Mouse (Mus musculus) ES-Bruce4 (cell line): ENCODE measurements around the gene Cyth2. TPM values are rescaled to one million over a fixed set of nuclear protein-coding genes. Genes with fewer than 3 reads are reported as not detected.

Source experiments
- H3K27ac ChIP-seq: 2 replicates; pipeline ENCODE4 v1.5.1; 2012; ENCODE audit warnings: low read length, inconsistent platforms; ENCODE audit not compliant: insufficient read depth
- H3K27me3 ChIP-seq: 2 replicates; pipeline ENCODE4 v1.6.1; 2012; ENCODE audit warnings: mild to moderate bottlenecking, low read length, inconsistent platforms; ENCODE audit not compliant: control insufficient read depth, poor library complexity, insufficient read depth, severe bottlenecking
- H3K36me3 ChIP-seq: 2 replicates; pipeline ENCODE4 v1.6.1; 2012; ENCODE audit warnings: inconsistent platforms, mild to moderate bottlenecking, low read length, moderate library complexity; ENCODE audit not compliant: control insufficient read depth, poor library complexity, insufficient read depth, severe bottlenecking
- H3K4me1 ChIP-seq: one replicate; pipeline ENCODE4 v1.8.1; 2011; ENCODE audit warnings: low read length; ENCODE audit not compliant: control insufficient read depth, insufficient read depth
- H3K4me3 ChIP-seq: 2 replicates; pipeline ENCODE4 v1.5.1; 2011; ENCODE audit warnings: low read depth, mild to moderate bottlenecking, low read length
- H3K9ac ChIP-seq: 2 replicates; pipeline ENCODE4 v1.6.1; 2012; ENCODE audit warnings: low read depth, mild to moderate bottlenecking, inconsistent platforms; ENCODE audit not compliant: poor library complexity, severe bottlenecking
- H3K9me3 ChIP-seq: replicated peaks from 2 replicates; pipeline ENCODE4 v1.6.1; 2012; ENCODE audit warnings: mild to moderate bottlenecking, low read length, inconsistent platforms; ENCODE audit not compliant: control insufficient read depth, poor library complexity, insufficient read depth, severe bottlenecking
- CTCF ChIP-seq: IDR thresholded peaks from one replicate; pipeline ENCODE4 v1.8.1; 2011; ENCODE audit warnings: low read depth, low read length
- EP300 ChIP-seq: IDR thresholded peaks from 2 replicates; pipeline ENCODE4 v1.6.1; 2011; ENCODE audit warnings: low read depth, low read length; ENCODE audit not compliant: insufficient read depth
- POLR2A ChIP-seq: IDR thresholded peaks from one replicate; pipeline ENCODE4 v1.8.1; 2011; ENCODE audit warnings: low read length; ENCODE audit not compliant: insufficient read depth
- polyA plus RNA-seq: library from polyadenylated mRNA; stranded (reverse); fragments of >200 nt; gene quantifications from 2 replicates; pipeline ENCODE4 v1.2.4, GENCODE M21; 2011; ENCODE audit warnings: low read depth; ENCODE audit not compliant: missing spikeins, insufficient read depth, insufficient read length

Cyth2 gene
- polyA plus RNA-seq, 1 experiment, result 75.8 TPM

DNA sequence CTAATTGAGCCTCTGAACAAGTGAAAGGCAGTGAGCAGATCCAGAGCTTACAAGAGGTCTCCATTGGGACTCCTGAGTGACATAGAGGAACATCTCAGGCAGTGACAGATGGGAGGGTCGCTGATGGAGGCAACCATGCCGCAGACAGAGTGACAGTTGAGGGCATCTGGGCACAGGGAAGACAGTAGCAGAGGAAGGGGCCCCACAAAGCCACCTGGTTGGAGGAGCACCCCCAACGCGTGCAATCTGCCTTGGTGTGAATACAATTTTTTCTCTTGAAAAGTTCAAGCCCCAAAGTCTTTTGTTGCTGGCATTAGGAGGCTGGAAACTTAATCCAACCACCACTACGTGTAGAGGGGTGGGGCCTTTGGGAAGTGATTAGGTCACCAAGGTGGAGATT lies 54.2 kb downstream of the Cyth2 start:
- no peaks in the 10 kb centered on the region for H3K9me3 ChIP-seq
- no peak for TF ChIP-seq POLR2A
- TF ChIP-seq CTCF, result no peak
- TF ChIP-seq EP300, result no peak
- H3K9ac ChIP-seq, result no peak overlapping the region
- H3K27me3 ChIP-seq, result no peaks in the 10 kb centered on the region
- H3K36me3 ChIP-seq, result no peaks in the 10 kb centered on the region
- H3K4me1 ChIP-seq, result no peaks in the 10 kb centered on the region
- no peak overlapping the region for H3K27ac ChIP-seq
- no peak overlapping the region for H3K4me3 ChIP-seq

DNA sequence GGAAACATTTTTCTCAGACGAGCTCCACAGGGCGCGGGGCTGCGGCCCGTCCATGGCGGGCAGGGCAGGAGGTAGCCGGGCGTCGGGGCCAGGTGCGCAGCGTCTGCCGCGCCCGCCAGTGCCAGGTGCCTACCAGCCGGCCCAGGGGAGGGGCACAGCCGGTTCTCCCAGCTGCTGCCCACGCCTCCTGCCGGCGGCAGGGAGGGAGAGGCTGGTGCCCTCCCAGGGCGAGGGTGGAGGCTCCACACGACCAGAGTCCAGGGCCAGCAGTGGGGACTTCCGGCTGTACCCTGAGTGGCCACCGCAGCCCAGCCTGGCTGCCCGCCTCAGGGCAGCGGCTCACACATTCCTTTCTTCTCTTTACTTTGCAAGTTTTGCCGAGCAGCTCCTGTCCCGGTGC lies 55.0 kb downstream of the Cyth2 start:
- Histone ChIP-seq H3K4me1 (no peaks in the 10 kb centered on the region), H3K36me3 (no peaks in the 10 kb centered on the region), H3K9me3 (no peaks in the 10 kb centered on the region), H3K4me3 (peak overlapping the region; percentile 18), H3K9ac (no peak overlapping the region), H3K27me3 (no peaks in the 10 kb centered on the region), H3K27ac (no peak overlapping the region)
- TF ChIP-seq CTCF, result no peak

Other genes with a start within 250 kb of the Cyth2 start
- gene Bcat2, start 244.4 kb downstream of the Cyth2 start, polyA plus RNA-seq, result 104 and 144 TPM in 2 replicates
- 0.94 and 1.7 TPM in 2 replicates for gene Fgf21, start 199.1 kb downstream of the Cyth2 start, polyA plus RNA-seq
- gene Fut1, start 197.3 kb downstream of the Cyth2 start, polyA plus RNA-seq, result 3.0 and 3.9 TPM in 2 replicates
- 4.6 and 5.8 TPM in 2 replicates for gene Izumo1, start 192.8 kb downstream of the Cyth2 start, polyA plus RNA-seq
- 2.5 and 3.0 TPM in 2 replicates for gene Rasip1, start 187.1 kb downstream of the Cyth2 start, polyA plus RNA-seq
- gene Mamstr, start 174.6 kb downstream of the Cyth2 start, polyA plus RNA-seq, result 2.2 and 4.1 TPM in 2 replicates
- gene Fut2, start 148.2 kb downstream of the Cyth2 start, polyA plus RNA-seq, result 0.87 TPM in 1 of 2 replicates, not detected in the other
- gene Ntn5, start 130.6 kb downstream of the Cyth2 start, polyA plus RNA-seq, result 0.51 TPM in 1 of 2 replicates, not detected in the other
- 1.1 and 1.4 TPM in 2 replicates for gene Sec1, start 120.2 kb downstream of the Cyth2 start, polyA plus RNA-seq
- 6.0 and 9.7 TPM in 2 replicates for gene Car11, start 114.7 kb downstream of the Cyth2 start, polyA plus RNA-seq
- gene Dbp, start 109.5 kb downstream of the Cyth2 start, polyA plus RNA-seq, result 6.7 and 6.9 TPM in 2 replicates
- 1,593 and 1,677 TPM in 2 replicates for gene Rpl18, start 99.1 kb downstream of the Cyth2 start, polyA plus RNA-seq
- 10.4 and 11.1 TPM in 2 replicates for gene Sphk2, start 96.6 kb downstream of the Cyth2 start, polyA plus RNA-seq
- 0.85 and 1.4 TPM in 2 replicates for gene Fam83e, start 93.4 kb downstream of the Cyth2 start, polyA plus RNA-seq
- gene Spaca4, start 88.8 kb downstream of the Cyth2 start, polyA plus RNA-seq, result not detected in 2 replicates
- gene Lmtk3, start 30.8 kb downstream of the Cyth2 start, polyA plus RNA-seq, result 9.6 and 11.3 TPM in 2 replicates
- 5.4 and 6.4 TPM in 2 replicates for gene Sult2b1, start 29.9 kb downstream of the Cyth2 start, polyA plus RNA-seq
- 0.75 TPM in 1 of 2 replicates, not detected in the other for gene Kcnj14, start 10.2 kb upstream of the Cyth2 start, polyA plus RNA-seq
- gene Grwd1, start 16.4 kb upstream of the Cyth2 start, polyA plus RNA-seq, result 32.3 and 36.3 TPM in 2 replicates
- 98.0 and 102 TPM in 2 replicates for gene Kdelr1, start 58.2 kb upstream of the Cyth2 start, polyA plus RNA-seq
- 0.43 and 0.68 TPM in 2 replicates for gene Grin2d, start 63.8 kb upstream of the Cyth2 start, polyA plus RNA-seq
- gene Syngr4, start 82.1 kb upstream of the Cyth2 start, polyA plus RNA-seq, result 2.0 and 3.4 TPM in 2 replicates
- 21.7 and 28.2 TPM in 2 replicates for gene Tmem143, start 82.4 kb upstream of the Cyth2 start, polyA plus RNA-seq
- gene Emp3, start 106.8 kb upstream of the Cyth2 start, polyA plus RNA-seq, result 10.6 and 11.0 TPM in 2 replicates
- 7.6 and 10.2 TPM in 2 replicates for gene Ccdc114, start 109.5 kb upstream of the Cyth2 start, polyA plus RNA-seq
- not detected in 2 replicates for gene Abcc6, start 215.7 kb upstream of the Cyth2 start, polyA plus RNA-seq
- gene Nomo1, start 219.1 kb upstream of the Cyth2 start, polyA plus RNA-seq, result 130 and 134 TPM in 2 replicates